Comparison of ENCODE assay signal across 9 mouse cellular contexts in the genomic region with DNA sequence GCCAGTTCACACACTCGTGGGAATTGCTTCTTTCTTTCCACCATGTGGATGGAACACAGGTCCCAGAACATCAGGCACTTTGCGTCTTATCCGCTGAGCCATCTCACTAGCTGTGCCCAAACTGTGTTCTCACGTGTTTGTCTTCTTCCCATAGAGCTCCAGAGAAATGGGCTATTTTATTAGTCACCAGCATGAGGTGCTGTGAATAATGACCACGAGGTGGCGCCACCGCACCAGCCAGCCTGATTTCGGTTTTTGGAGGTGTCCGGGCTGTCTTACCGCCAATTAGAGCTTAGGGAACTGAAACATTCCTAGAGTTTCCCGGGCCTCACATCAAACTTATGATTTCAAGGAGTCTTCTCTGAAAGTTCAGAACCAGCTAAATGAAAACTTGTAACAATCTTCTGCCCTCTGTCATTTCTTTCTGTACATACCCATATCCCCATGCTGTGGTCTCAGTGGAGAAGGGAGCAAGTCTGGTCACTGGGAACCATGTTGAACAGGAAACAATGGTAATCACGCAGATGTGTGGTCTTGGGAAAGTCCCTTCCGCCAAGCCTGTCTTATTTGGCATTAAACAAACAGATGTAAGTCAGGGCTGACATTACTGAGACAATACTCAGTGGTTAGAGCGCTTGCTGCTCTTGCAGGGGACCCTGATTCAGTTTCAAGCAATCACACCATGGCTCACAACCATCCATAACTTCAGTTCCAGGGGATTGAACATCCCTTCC. TPM values are rescaled to one million over a fixed set of nuclear protein-coding genes. Genes with fewer than 3 reads are reported as not detected.
A peak's percentile ranks its signal among the peaks of the same experiment; 100 is the strongest.
DNase-seq lines count a peak whose midpoint lies in the region; ATAC-seq and TF ChIP-seq lines count a peak whose summit lies in the region.
"Had no signal": no experiment of that assay in that cellular context is flagged by ENCODE, and none has a peak within 500 bp of the region (broad histone marks: within the 10 kb centered on the region; RNA-seq: fewer than 3 reads in every experiment).

No protein-coding gene starts in this region.

- no peaks in the 10 kb centered on the region for H3K36me3 ChIP-seq in kidney, embryonic 15.5 days
- no peaks in the 10 kb centered on the region for H3K36me3 ChIP-seq in E14TG2a.4 (ENCODE audit: insufficient read depth, low read length)
- no peaks in the 10 kb centered on the region for H3K36me3 ChIP-seq in forebrain, embryonic 14.5 days (ENCODE audit: control insufficient read depth, insufficient read depth, low read length)
- H3K36me3 ChIP-seq: heart, embryonic 13.5 days; neural tube, embryonic 12.5 days had no signal

- DNase-seq in kidney, adult 11 months, result peak; percentile 38
- peak; percentile 50 for DNase-seq in adrenal gland, postnatal 25 days
- peak; percentile 58 for DNase-seq in forebrain, embryonic 14.5 days (ENCODE audit: low spot score)
- DNase-seq in layer of hippocampus, postnatal 14 days (ENCODE audit: low spot score in 2 of 2), result peak; percentile 55 to 69
- peak; percentile 72 for DNase-seq in naive thymus-derived CD4-positive, alpha-beta T cell, adult 2 months (ENCODE audit: low read depth)

- H3K4me2 ChIP-seq in kidney, embryonic 15.5 days, result no peak overlapping the region
- no peak overlapping the region for H3K4me2 ChIP-seq in forebrain, embryonic 14.5 days (ENCODE audit: low read length)
- H3K4me2 ChIP-seq: heart, embryonic 13.5 days; neural tube, embryonic 12.5 days had no signal

- no peaks in the 10 kb centered on the region for H3K27me3 ChIP-seq in kidney, embryonic 15.5 days
- H3K27me3 ChIP-seq in E14TG2a.4 (ENCODE audit: insufficient read depth, low read length), result peaks cover 6% of the 10 kb centered on the region
- no peaks in the 10 kb centered on the region for H3K27me3 ChIP-seq in forebrain, embryonic 14.5 days (replicated peaks; ENCODE audit: control insufficient read depth, insufficient read depth, low read length)
- H3K27me3 ChIP-seq: heart, embryonic 13.5 days; neural tube, embryonic 12.5 days had no signal

- WGBS in kidney, embryonic 15.5 days, result 31% methylated on average over 14 of the region's 14 CpGs
- WGBS in forebrain, embryonic 14.5 days, result 25% methylated on average over 14 of the region's 14 CpGs

- no peak overlapping the region for H3K9ac ChIP-seq in kidney, embryonic 15.5 days
- H3K9ac ChIP-seq in forebrain, embryonic 14.5 days (ENCODE audit: low read length), result no peak overlapping the region
- H3K9ac ChIP-seq: heart, embryonic 13.5 days; neural tube, embryonic 12.5 days had no signal

- no peak overlapping the region for H3K27ac ChIP-seq in kidney, embryonic 15.5 days
- no peak overlapping the region for H3K27ac ChIP-seq in forebrain, embryonic 14.5 days (ENCODE audit: low read depth, low read length)
- H3K27ac ChIP-seq: heart, embryonic 13.5 days; neural tube, embryonic 12.5 days had no signal

- no peak overlapping the region for H3K4me3 ChIP-seq in kidney, embryonic 15.5 days (replicated peaks)
- H3K4me3 ChIP-seq in E14TG2a.4 (replicated peaks; ENCODE audit: low read length), result no peak overlapping the region
- no peak overlapping the region for H3K4me3 ChIP-seq in forebrain, embryonic 14.5 days (ENCODE audit: low read depth, low read length)
- H3K4me3 ChIP-seq: heart, embryonic 13.5 days; neural tube, embryonic 12.5 days had no signal

- peak; percentile 95 for TF ChIP-seq CTCF in E14TG2a.4 (conservative IDR thresholded peaks at IDR 0.05; ENCODE audit: low read length)

- H3K4me1 ChIP-seq in kidney, embryonic 15.5 days, result no peaks in the 10 kb centered on the region
- H3K4me1 ChIP-seq in E14TG2a.4 (replicated peaks; ENCODE audit: low read depth, low read length), result peaks cover 37% of the 10 kb centered on the region
- H3K4me1 ChIP-seq in forebrain, embryonic 14.5 days (ENCODE audit: control insufficient read depth, insufficient read depth, low read length), result no peaks in the 10 kb centered on the region
- H3K4me1 ChIP-seq: neural tube, embryonic 12.5 days had no signal

- no peaks in the 10 kb centered on the region for H3K9me3 ChIP-seq in kidney, embryonic 15.5 days (replicated peaks)
- H3K9me3 ChIP-seq in E14TG2a.4 (ENCODE audit: low read length), result no peaks in the 10 kb centered on the region
- H3K9me3 ChIP-seq in forebrain, embryonic 14.5 days (replicated peaks; ENCODE audit: control insufficient read depth, low read length), result no peaks in the 10 kb centered on the region
- H3K9me3 ChIP-seq: heart, embryonic 13.5 days; neural tube, embryonic 12.5 days had no signal

- no peak for ATAC-seq in kidney, embryonic 15.5 days (replicated peaks; ENCODE audit: low FRiP score)
- ATAC-seq in forebrain, embryonic 14.5 days, result no peak

RNA-seq across cellular contexts. Expression of a gene that starts 10.4 kb away (rescaled TPM):
- polyA plus RNA-seq in kidney, embryonic 15.5 days (2015; fragmentation: Nextera tagmentation; extraction: Ambion mirVana), result 3.9 and 6.0 TPM in 2 replicates
- 0.46 and 0.71 TPM in 2 replicates for total RNA-seq in adrenal gland, postnatal 25 days (2021)
- 2.2 and 3.8 TPM in 2 replicates for polyA plus RNA-seq in forebrain, embryonic 14.5 days (2014; fragmentation: Nextera tagmentation; extraction: Ambion mirVana)
- 1 to 10 TPM; 5.7 to 7.0 TPM for total RNA-seq in layer of hippocampus, postnatal 14 days (2021)

RNA-seq across cellular contexts. Expression of a gene that starts 11.8 kb away (rescaled TPM):
- 14.4 and 15.4 TPM in 2 replicates for polyA plus RNA-seq in kidney, embryonic 15.5 days (2015; fragmentation: Nextera tagmentation; extraction: Ambion mirVana)
- 31.5 and 35.7 TPM in 2 replicates for total RNA-seq in adrenal gland, postnatal 25 days (2021)
- 35.3 and 40.9 TPM in 2 replicates for polyA plus RNA-seq in forebrain, embryonic 14.5 days (2014; fragmentation: Nextera tagmentation; extraction: Ambion mirVana)
- total RNA-seq in layer of hippocampus, postnatal 14 days (2021), result 100 to 1,000 TPM; 138 to 140 TPM
